Mouse (Mus musculus): ENCODE data around the gene Elk4. TPM values are rescaled to one million over a fixed set of nuclear protein-coding genes. Genes with fewer than 3 reads are reported as not detected.

Gene Elk4
- polyA plus RNA-seq, 1 experiment from 2014 or later, result 13.8 TPM

- no peaks in the 10 kb centered on the region for H3K36me3 ChIP-seq (replicated peaks)
- 77% methylated on average over 6 of the region's 6 CpGs for WGBS
- peaks cover 23% of the 10 kb centered on the region for H3K27me3 ChIP-seq (ENCODE audit: poor library complexity, severe bottlenecking)
- DNase-seq (ENCODE audit: extremely low spot score, low spot score), result no peak
- H3K27ac ChIP-seq, result no peak overlapping the region
- no peaks in the 10 kb centered on the region for H3K4me1 ChIP-seq
- no peak overlapping the region for H3K4me3 ChIP-seq
- H3K9me3 ChIP-seq, result no peaks in the 10 kb centered on the region
Measured at GRCm38 (mm10) chr1:132061750-132062541, 54.5 kb downstream of the Elk4 start.

DNA sequence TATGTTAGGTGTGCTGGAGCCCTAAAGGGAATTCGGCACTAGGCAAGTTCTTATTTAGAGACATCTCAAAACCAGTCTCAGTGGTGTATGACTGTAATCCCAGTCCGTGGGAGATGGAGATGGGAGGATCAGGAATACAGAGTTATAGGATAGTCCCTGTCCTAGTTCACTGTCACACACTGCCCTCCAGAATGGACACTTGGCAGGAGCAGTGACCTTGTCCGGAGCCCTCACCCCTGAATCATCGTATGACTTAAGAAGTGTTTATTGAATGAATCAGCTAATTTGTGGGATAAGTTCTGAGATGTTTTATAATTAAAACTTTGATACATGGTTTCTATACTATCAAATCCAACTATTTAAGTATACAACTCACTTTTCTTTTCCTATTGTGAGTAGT, 55.7 kb downstream of the Elk4 start:
- no peak for DNase-seq (ENCODE audit: extremely low spot score, low spot score)
- no peaks in the 10 kb centered on the region for H3K9me3 ChIP-seq
- H3K27me3 ChIP-seq (ENCODE audit: poor library complexity, severe bottlenecking), result peaks cover 34% of the 10 kb centered on the region
- no peak overlapping the region for H3K4me3 ChIP-seq
- WGBS, result 94% methylated on average over 4 of the region's 4 CpGs
- no peaks in the 10 kb centered on the region for H3K36me3 ChIP-seq (replicated peaks)
- H3K27ac ChIP-seq, result no peak overlapping the region
- peaks cover 11% of the 10 kb centered on the region for H3K4me1 ChIP-seq

- H3K4me1 ChIP-seq, result peaks cover 14% of the 10 kb centered on the region
- DNase-seq (ENCODE audit: extremely low spot score, low spot score), result no peak
- no peaks in the 10 kb centered on the region for H3K36me3 ChIP-seq (replicated peaks)
- 43% methylated on average over 1 of the region's 1 CpGs for WGBS
- H3K27me3 ChIP-seq (ENCODE audit: poor library complexity, severe bottlenecking), result peaks cover 54% of the 10 kb centered on the region
- H3K9me3 ChIP-seq, result no peaks in the 10 kb centered on the region
- H3K27ac ChIP-seq, result no peak overlapping the region
- no peak overlapping the region for H3K4me3 ChIP-seq
Measured at GRCm38 (mm10) chr1:132065001-132065400, 57.6 kb downstream of the Elk4 start.

DNA sequence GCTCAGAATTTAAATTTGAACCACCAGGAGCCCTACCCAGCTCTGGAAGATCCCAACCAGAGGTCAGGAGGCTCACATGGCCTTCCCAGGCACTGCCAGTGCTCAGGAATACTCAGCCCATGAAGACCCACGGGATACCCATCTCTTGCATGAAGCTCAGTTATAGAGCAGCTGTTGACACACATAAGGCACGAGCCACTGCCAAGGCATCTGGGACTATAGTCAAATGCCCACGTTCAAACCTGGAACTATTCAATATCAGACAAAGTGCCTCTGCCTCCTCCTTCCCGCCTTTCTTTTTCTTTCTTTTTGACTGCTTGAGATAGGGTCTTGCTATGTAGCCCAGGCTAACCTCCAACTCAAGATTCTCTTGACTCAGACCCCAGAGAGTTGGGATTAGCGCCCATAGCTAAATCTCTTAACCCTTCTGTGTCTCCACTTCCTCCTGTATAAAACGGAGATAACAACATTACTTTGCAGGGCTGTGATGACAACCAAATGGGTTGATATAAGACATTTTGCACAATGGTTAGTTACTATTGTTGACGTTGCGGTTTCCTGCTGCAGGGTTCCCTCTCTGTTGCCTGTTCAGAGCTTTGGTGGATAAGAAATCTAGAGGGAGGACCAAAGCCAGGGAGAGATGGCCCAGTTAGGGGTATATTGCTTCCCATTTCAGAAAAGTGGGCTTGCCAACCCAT, 58.2 kb downstream of the Elk4 start:
- DNase-seq (ENCODE audit: extremely low spot score, low spot score), result no peak
- H3K27ac ChIP-seq, result no peak overlapping the region
- H3K36me3 ChIP-seq (replicated peaks), result no peaks in the 10 kb centered on the region
- WGBS, result 81% methylated on average over 8 of the region's 8 CpGs
- peaks cover 14% of the 10 kb centered on the region for H3K4me1 ChIP-seq
- peaks cover 59% of the 10 kb centered on the region for H3K27me3 ChIP-seq (ENCODE audit: poor library complexity, severe bottlenecking)
- H3K9me3 ChIP-seq, result no peaks in the 10 kb centered on the region
- H3K4me3 ChIP-seq, result no peak overlapping the region

GRCm38 (mm10) chr1:132067261-132068255, 60.2 kb downstream of the Elk4 start, which contains the start of gene Mfsd4a:
Gene Mfsd4a, minus strand, starts transcription at chr1:132068062.
- Histone ChIP-seq H3K9me3 (no peaks in the 10 kb centered on the region), H3K4me3 (peak within 1 kb of the TSS; percentile 57), H3K36me3 (replicated peaks) (no peaks in the 10 kb centered on the region), H3K27ac (peak within 1 kb of the TSS; percentile 44), H3K27me3 (ENCODE audit: poor library complexity, severe bottlenecking) (peaks cover 65% of the 10 kb centered on the region), H3K4me1 (peaks cover 14% of the 10 kb centered on the region)
- peak; percentile 28 for DNase-seq (ENCODE audit: extremely low spot score, low spot score)
- 3% methylated on average over 78 of the region's 80 CpGs for WGBS

DNA sequence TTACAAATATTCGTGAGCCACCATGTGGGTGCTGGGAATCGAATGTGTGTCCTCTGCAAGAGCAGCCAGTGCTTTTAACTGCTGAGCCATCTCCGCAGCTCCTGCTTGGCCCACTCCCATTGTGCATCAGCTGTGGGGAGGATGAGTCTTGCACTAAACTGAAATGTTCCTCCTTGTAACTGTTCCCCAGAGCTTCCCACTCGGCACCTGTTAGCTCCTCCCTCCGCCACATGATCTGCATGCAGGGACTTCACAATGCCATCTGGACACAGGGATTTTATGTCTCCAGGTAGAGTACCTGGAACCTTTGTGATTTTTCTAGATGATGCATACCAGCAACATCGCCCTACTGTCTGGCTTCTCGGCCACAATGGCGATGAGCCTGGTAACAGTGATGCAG, 62.0 kb downstream of the Elk4 start:
- WGBS, result 84% methylated on average over 8 of the region's 8 CpGs
- DNase-seq (ENCODE audit: extremely low spot score, low spot score), result no peak
- Histone ChIP-seq H3K4me1 (peaks cover 14% of the 10 kb centered on the region), H3K27me3 (ENCODE audit: poor library complexity, severe bottlenecking) (peaks cover 65% of the 10 kb centered on the region), H3K36me3 (replicated peaks) (no peaks in the 10 kb centered on the region), H3K27ac (no peak overlapping the region), H3K4me3 (no peak overlapping the region), H3K9me3 (no peaks in the 10 kb centered on the region)

DNA sequence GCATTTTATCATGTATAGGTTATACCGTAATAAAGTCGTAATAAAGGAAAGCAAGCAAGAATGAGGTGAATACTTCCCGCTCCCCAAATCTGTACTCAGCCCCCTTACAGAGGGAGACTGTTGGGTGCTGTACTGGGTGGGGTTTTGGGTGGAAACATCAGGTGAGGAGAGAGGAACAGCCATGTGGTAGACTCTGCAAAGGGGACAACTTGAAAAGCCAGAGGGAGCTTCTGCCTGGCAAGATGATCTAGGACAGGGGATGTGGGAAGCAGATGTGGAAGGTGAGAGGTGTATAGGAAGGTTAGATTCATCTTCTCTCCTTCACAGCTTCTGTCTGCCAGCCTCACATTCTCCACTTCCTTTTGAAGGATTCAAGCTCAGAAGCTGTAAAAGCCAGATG, 63.3 kb downstream of the Elk4 start:
- no peak for DNase-seq (ENCODE audit: extremely low spot score, low spot score)
- Histone ChIP-seq H3K27ac (no peak overlapping the region), H3K4me3 (no peak overlapping the region), H3K36me3 (replicated peaks) (no peaks in the 10 kb centered on the region), H3K4me1 (peaks cover 14% of the 10 kb centered on the region), H3K9me3 (no peaks in the 10 kb centered on the region), H3K27me3 (ENCODE audit: poor library complexity, severe bottlenecking) (peaks cover 55% of the 10 kb centered on the region)
- WGBS, result 89% methylated on average over 3 of the region's 3 CpGs

DNA sequence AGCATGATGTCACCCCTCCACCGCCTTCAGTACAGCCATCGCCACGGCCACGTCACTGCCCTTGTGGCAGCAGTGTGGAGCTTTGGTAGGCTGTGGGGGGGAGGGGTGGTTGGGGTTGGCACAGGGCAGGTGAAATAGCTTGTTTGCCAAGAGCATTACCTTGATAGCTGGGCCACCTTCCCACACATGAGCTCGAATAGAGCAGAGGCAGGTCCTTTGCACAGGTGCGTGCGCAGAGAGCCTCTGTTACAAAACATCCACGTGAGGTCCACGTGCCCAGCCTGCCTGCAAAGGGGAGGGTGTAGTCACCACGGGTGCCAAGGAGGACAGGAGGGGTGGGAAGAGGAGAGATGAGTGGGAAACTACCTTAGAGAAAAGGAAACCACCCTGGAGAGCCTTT, 68.2 kb downstream of the Elk4 start:
- Histone ChIP-seq H3K27ac (no peak overlapping the region), H3K4me1 (no peaks in the 10 kb centered on the region), H3K4me3 (no peak overlapping the region), H3K36me3 (replicated peaks) (no peaks in the 10 kb centered on the region), H3K9me3 (no peaks in the 10 kb centered on the region), H3K27me3 (ENCODE audit: poor library complexity, severe bottlenecking) (peaks cover 7% of the 10 kb centered on the region)
- DNase-seq (ENCODE audit: extremely low spot score, low spot score), result no peak
- 91% methylated on average over 10 of the region's 10 CpGs for WGBS

GRCm38 (mm10) chr1:132078413-132078812, 71.0 kb downstream of the Elk4 start:
- H3K27ac ChIP-seq, result no peak overlapping the region
- no peaks in the 10 kb centered on the region for H3K36me3 ChIP-seq (replicated peaks)
- no peaks in the 10 kb centered on the region; the same call in 1 of the 2 replicates for H3K9me3 ChIP-seq
- no peaks in the 10 kb centered on the region for H3K27me3 ChIP-seq (ENCODE audit: poor library complexity, severe bottlenecking)
- no peaks in the 10 kb centered on the region for H3K4me1 ChIP-seq
- WGBS, result 89% methylated on average over 2 of the region's 2 CpGs
- no peak overlapping the region for H3K4me3 ChIP-seq
- no peak for DNase-seq (ENCODE audit: extremely low spot score, low spot score)

Other genes starting within 250 kb of the Elk4 start
- gene Pm20d1, start 210.2 kb upstream of the Elk4 start, polyA plus RNA-seq (2016; fragmentation: Nextera tagmentation; extraction: Ambion mirVana), result 1.5 TPM in 2 replicates
- gene Slc41a1, start 180.1 kb upstream of the Elk4 start, polyA plus RNA-seq (2016; fragmentation: Nextera tagmentation; extraction: Ambion mirVana), result 11.2 and 11.3 TPM in 2 replicates
- 9.2 and 10.4 TPM in 2 replicates for gene Rab29, start 140.4 kb upstream of the Elk4 start, polyA plus RNA-seq (2016; fragmentation: Nextera tagmentation; extraction: Ambion mirVana)
- 120 and 122 TPM in 2 replicates for gene Nucks1, start 97.1 kb upstream of the Elk4 start, polyA plus RNA-seq (2016; fragmentation: Nextera tagmentation; extraction: Ambion mirVana)
- gene Slc45a3, start 44.6 kb upstream of the Elk4 start, polyA plus RNA-seq (2016; fragmentation: Nextera tagmentation; extraction: Ambion mirVana), result 9.0 and 9.3 TPM in 2 replicates
- gene Mfsd4a, start 60.5 kb downstream of the Elk4 start, polyA plus RNA-seq (2016; fragmentation: Nextera tagmentation; extraction: Ambion mirVana), result 11.1 and 13.0 TPM in 2 replicates
- gene Cdk18, start 132.1 kb downstream of the Elk4 start, polyA plus RNA-seq (2016; fragmentation: Nextera tagmentation; extraction: Ambion mirVana), result 1.4 and 1.5 TPM in 2 replicates
- 4.1 and 4.2 TPM in 2 replicates for gene Lemd1, start 183.8 kb downstream of the Elk4 start, polyA plus RNA-seq (2016; fragmentation: Nextera tagmentation; extraction: Ambion mirVana)
- 1.8 and 3.3 TPM in 2 replicates for gene AC124108.1, start 183.8 kb downstream of the Elk4 start, polyA plus RNA-seq (2016; fragmentation: Nextera tagmentation; extraction: Ambion mirVana)
- not detected in 2 replicates for gene Gm10188, start 222.2 kb downstream of the Elk4 start, polyA plus RNA-seq (2016; fragmentation: Nextera tagmentation; extraction: Ambion mirVana)